Mouse (Mus musculus) CH12F3 (cell line): Measurements from ENCODE around the gene Ppp1r12c.

Experiments used
- in situ Hi-C: fragments of 300-500 bp; cut with MboI; formaldehyde crosslinking; loops from 2 replicates; pipeline ENCODE4 v1.14.3; 2020; ENCODE audit warnings: low sequenced_read_pairs

Ppp1r12c gene

DNA sequence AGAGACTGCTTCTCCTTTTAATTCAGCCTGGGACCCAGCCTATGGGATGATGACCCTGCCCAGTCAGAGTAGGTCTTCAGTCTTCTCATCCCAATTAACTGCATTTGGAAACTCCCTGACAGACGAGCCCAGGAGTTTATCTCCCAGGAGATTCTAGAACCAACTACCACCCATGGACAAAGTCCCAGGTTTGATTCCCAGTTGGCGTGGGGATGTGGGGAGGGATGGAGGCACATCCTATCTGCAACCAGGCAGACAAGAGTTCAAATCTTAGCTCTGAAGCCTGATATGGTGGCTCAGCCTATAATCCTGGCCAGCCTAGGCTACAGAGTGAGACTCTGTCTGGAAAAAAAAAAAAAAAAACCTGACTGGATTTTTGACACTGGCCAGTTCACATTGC, 63.8 kb downstream of the Ppp1r12c start:
- in situ Hi-C loops: loop anchor here (10.0 kb wide), 2 partner anchors 143 to 313 kb away; no protein-coding TSS in a partner anchor

DNA sequence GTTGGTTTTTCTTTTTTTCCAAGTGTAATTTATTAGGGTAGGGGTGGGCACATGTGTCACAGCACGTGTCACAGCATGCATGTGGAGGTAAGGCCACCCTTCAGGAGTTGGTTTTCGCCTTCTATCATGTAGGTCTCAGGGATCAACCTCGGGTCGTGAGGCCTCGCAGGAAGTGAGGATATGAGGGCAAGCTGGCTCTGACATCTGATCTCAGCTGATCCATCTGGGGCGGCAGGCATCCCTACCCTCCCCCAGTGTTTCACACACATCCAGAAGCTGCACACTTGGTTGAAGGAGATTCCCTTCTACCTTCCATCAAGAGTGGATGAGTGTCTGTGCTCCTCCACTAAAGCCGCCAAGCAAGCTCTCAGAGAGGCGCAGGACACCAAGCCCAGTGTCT, 69.5 kb downstream of the Ppp1r12c start:
- in situ Hi-C loops: loop anchor here (10.0 kb wide), 2 partner anchors 137 to 307 kb away; no protein-coding TSS in a partner anchor

DNA sequence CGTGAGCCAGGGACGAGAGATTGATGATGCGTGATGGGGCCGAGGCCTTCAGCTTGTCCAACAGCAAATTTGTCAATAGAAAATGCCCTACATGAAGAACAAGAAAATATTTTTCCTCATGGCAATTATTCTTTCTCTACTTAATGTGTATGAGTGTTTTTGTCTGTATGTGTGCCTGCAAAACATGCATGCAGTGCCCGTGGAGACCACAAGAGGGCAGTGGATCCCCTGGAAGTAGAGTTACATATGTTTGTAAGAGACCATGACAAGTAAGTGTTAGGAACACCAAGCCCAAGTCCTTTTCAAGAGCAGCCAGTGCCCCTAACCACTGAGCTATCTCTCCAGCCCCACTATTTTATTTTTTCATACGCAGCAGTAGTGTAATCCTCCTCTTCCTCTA, 69.9 kb downstream of the Ppp1r12c start:
- in situ Hi-C loops: loop anchor here (10.0 kb wide), 2 partner anchors 137 to 307 kb away; no protein-coding TSS in a partner anchor
